Mouse (Mus musculus): ENCODE results near the gene Ppid.
A peak's percentile ranks its signal among the peaks of the same experiment; 100 is the strongest.

Ppid gene

DNA sequence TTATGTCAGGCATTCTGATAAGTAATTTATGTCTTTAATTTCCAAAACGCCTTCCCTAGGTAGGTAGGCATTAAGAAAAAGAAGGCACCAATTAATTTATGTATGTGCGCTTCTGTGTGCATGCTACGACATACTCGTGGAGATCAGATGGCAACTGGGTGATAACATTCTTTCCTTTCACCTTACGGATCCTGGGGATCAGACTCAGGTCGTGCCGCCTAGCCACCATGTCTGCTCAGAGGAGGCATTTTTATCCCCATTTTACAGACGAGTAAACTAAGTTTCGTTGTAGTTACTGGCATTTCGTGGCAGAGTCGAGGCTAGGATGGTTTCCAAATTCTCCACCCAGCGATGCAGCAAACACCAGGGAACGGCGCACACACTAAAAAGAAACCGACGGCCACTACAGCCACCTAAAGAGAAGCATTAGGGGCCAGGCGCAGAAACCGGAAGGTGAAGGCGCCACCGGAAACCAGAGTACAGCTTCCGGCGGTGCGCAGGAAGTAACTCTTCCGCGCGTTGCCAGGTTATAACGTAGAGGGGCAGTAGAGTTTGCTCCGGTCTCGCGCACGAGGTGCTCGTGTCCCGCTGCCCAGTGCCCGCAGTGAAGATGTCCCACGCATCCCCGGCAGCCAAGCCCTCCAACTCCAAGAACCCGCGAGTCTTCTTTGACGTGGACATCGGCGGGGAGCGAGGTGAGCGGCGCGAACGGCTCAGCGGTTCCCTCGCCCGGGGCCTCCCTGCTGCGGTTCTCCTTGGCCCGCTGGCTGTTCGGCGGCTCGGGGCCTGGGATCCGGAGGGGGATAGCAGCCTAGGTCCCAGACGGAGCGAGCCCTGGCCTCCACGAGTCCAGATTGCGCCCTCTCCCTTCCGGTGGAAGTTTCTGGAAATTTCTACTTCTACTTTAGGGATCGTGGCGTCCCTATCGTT is at the start of gene Ppid:
TSS of gene Ppid (plus strand) at position 480 of the 930 bp plus-strand sequence.
- peak; percentile 77 for DNase-seq

- DNase-seq, result peak; percentile 80
These were observed 48.6 kb upstream of the Ppid start for GRCm38 (mm10) chr3:79542585-79542984.

- no peak for DNase-seq
These were observed 42.3 kb upstream of the Ppid start for GRCm38 (mm10) chr3:79548681-79549437.

GRCm38 (mm10) chr3:79549751-79550393 is 41.3 kb upstream of the Ppid start:
- peak; percentile 73 for DNase-seq

DNA sequence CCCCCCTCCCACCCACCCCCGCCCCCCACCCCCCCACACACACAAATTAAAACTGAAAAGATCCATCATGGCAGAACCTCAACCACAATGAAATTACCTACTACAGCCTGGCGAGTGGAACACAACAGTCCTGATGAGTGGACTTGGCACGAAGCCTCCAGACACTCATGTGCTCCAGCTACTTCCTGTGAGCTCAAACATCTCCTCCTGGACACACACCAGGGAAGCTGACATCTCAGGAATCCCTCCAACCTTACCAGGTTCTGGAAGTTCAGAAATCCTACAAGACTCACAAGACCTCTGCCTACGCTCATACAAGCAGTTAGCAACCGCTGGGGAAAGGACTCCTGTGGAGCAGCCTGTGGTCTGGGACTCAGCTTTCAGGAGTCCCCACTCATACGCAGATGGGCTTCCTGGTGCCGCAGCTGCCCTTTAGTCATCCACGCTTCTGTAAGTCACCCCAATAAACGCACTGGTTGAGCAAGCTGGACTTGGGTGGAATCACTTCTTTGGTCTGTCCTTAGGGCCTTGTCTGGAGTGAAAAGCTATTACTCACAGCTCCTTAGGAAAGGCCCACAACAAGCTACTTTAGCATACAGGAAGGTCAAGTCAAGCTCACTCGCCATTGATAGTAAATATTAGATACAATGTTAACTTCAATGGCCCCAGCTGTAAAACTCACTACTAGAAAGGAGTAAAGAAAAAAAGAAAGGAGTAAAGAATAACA is 39.2 kb upstream of the Ppid start:
- peak; percentile 52 for DNase-seq

GRCm38 (mm10) chr3:79553779-79554178 is 37.4 kb upstream of the Ppid start:
- DNase-seq, result no peak

DNA sequence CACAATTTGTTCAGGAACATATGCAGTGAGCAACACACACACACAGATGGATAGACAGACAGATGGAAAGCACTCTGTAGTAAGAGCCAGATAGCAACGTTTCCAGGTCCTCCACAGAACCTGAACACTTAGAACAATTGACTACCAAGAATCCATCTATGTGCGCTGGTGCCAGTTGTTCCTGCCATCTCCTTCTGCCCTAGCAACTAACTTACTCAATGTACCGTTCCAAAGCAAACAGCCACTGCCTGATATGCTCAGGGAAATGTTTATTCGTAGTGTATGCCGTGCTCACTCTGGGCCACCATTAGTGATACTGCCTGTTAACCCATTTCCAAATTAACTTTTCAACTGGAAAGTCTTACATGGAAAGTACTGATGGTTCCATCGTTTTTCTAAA is 36.1 kb upstream of the Ppid start:
- DNase-seq, result no peak

DNA sequence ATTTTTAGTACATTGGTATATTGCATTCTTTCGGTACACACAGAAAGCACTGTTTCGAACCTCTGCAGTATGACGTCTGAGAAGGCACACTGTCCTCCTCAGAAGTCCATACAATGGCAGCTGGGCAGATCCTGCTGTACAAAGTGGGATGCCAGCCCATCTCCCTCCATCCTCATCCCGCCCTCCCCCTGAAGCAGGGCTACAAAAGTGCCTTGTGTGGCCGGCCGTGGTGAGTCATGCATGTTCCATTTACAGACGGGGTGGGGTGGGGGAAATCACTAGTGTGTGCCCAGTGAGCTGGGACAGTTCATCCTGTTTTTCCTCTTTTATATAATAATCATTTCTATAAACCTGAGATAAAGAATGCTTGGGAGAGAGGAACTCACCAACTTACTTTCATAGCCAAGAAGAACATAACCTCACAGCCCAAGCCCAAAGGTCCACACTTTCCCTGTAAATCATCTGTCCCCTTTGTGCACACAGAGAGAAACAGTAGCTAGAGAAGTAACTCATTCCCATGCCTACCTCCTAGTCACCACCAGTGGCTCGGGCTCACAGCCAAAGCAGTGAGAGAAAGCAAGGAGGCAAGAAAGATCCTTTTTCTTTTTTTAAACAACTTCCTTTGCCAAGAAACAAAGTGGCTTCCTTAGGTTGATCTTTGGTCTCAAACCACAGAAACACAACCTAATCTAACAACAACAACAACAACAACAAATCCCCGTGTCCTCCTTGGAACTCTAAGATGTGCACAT is 31.9 kb upstream of the Ppid start:
- peak; percentile 38 for DNase-seq

DNA sequence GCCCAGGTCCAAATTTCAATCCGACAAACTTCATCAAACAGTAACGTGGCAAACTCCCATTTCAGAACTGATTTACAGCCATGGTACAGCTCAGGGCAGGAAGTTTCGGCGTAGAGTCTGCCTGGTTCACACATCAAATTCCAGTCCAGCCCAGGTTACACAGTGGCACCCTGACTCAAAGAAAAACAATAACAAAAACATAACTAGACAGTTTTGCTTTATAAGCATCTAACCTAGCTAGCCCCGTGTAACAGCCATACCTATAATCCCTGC is 31.4 kb upstream of the Ppid start:
- no peak for DNase-seq

DNA sequence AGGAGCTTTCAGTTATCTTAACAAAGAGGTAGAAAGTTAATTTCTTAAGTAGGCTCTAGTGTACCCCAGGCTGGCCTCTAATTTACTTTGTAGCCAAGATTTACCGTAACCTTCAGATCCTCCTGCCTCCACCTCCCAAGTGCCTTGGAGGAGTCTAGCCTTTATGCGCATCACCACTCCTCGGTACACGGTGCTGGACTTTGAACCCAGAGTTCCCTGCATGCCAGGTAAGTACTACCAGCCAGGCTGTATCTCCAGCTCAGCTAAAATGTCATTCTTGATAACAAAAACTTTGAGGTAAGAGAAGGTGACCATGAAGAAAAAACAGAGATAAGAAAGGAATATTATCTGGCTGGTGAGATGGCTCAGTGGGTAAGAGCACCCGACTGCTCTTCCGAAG is 30.6 kb upstream of the Ppid start:
- DNase-seq, result no peak

DNA sequence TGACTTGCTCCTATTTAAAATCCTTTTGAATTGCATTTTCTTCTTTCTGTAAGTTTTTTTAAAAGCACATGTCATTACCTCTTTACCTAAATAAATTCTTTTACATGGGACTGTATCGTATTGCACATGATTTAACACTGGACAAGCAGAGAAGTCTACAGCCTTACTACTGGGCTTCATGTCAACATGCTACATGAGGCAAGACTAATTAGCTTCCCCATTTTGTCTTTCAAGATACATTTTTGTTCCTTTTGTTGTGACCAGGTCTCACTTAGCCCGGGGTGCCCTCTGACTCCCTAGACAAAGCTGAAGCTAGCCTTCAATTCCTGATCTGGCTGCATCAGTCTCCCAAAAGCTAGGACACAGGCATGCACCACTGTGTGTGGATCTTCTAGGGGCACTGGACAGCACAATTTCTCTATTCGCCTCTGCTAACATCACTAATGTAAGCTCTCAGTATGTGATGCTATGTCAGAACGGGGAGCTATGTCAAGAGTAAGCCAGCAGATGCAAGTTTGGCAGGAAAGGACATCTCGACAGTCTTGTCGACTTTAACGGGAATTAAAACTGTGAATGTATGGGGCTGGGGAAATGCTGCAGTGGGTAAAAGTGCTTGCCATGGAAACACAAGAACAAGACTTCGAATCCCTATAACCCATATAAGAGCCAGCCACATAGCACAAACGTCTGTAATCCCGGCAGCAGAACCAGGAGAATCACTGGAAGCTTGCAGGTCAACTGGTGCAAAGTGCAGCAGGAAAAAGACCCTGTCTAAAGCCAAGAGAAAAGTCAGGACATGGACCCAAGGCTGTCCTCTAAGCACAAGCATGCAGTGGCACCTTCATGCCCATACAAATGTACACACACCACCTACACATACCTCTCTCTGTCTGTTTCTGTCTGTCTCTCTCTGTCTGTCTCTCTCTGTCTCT is 29.1 kb upstream of the Ppid start:
- no peak for DNase-seq

DNA sequence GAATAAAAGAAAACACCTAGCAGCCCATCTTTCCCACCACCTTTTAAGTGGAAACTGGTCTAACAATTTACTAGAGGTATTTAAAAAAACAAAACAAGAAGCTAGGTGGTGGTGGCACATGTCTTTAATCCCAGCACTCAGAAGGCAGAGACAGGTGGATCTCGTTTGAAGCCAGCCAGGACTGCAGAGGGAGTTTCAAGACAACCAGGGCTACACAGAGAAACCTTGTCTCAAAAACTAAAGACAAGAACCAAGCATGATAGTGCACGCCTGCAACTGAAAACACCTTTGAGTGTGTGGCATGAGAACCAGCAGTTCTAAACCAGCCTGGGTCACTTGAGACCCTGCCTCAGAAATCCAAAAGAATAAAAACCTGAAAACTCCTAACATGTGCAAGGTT is 27.6 kb upstream of the Ppid start:
- DNase-seq, result no peak

DNA sequence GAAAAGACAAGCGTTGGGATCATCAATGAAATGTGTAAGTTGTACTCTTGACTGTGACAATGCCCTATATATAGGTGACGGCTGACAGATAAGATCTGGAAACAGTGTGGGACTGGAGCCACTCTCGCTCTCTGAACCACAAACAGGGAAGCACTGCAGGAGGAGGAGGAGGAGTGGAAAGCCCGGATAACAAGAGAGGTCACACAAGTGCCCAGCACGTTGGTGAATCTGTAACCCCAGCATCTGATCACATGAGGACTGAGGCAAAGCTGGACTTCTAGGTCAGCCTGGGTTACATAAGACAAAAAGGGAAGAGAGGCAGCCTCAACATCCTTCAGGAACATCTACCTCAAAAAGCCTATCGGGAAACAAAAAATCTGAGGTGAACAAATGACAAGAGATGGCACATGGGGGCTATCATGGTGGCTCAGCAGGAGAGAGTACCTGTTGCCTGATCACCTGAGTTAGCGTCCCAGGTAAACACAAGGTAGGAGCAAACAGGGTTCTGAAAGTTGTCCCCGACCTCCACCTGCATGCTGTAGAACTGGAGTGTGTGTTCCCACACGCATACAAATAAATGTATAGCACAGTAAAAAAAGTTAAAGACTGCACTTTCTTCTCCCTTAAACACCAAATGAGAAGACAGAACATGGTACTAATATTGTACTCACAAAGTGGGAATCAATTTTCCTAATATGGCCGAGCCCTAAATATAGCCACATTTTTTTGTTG is 26.1 kb upstream of the Ppid start:
- no peak for DNase-seq

- peak; percentile 81 for DNase-seq
These were observed 24.1 kb upstream of the Ppid start for GRCm38 (mm10) chr3:79566716-79567691.

GRCm38 (mm10) chr3:79567703-79568362 is 23.3 kb upstream of the Ppid start, which contains the start of gene Fnip2:
TSS of gene Fnip2 (minus strand) at chr3:79567796.
- DNase-seq, result peak; percentile 92

- DNase-seq, result no peak
These were observed 22.4 kb upstream of the Ppid start for GRCm38 (mm10) chr3:79568629-79569350.

DNA sequence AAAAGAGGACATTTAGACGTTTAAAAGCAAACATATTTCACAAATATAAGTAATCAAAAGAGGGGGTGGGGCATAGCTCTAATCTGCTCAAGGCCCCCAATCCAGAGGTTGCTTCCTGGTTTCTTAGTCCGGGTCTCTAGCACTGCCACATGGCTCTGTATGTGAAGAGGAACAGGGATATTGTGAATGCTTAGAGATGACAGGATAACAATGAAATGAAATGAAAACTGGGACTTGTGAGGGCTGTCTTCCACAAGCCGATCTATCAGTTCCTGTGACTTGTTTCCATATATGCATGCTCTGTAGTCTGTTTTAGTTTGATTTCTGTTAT is 21.8 kb upstream of the Ppid start:
- DNase-seq, result no peak

DNA sequence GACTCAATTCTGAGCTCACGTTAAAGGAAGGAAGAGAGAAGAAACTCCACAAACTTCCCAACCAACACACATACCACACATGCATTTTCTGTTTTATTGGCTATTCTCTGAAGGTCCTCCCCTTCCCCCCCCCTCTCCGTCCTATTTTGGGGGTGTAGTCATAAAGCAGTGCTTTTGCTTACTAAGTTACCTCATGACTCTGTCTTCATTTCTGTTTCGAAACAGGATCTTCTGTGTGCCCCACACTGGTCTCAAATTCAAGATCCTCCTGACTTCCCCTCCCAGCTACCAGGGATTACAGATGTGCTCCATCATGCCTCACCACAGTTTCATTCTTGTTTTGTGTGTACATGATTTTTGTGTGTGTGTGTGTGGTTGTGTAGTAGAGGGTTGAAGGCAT is 18.7 kb upstream of the Ppid start:
- DNase-seq, result no peak
